Mouse (Mus musculus) embryonic facial prominence, embryonic 15.5 days (tissue): ENCODE measurements around the gene Rnf41. TPM values are rescaled to one million over a fixed set of nuclear protein-coding genes. Genes with fewer than 3 reads are reported as not detected.

Experiments used
- ATAC-seq: fragments of 200-750 bp; cut with Nextera tagmentation; 2 replicates; pipeline ENCODE4 v1.8.0; 2017; ENCODE audit warnings: low read depth, moderate TSS enrichment; ENCODE audit not compliant: insufficient number of reproducible peaks, low FRiP score, low TSS enrichment
- H3K27ac ChIP-seq: fragments of 300-500 bp; sonication (generic); replicated peaks from 2 replicates; pipeline ENCODE4 v1.5.1; 2015; ENCODE audit warnings: mild to moderate bottlenecking, inconsistent platforms
- H3K27me3 ChIP-seq: fragments of 300-500 bp; sonication (generic); 2 replicates; pipeline ENCODE4 v1.6.1; 2015; ENCODE audit warnings: inconsistent platforms
- H3K36me3 ChIP-seq: fragments of 300-500 bp; sonication (generic); 2 replicates; pipeline ENCODE4 v1.6.1; 2015; ENCODE audit warnings: mild to moderate bottlenecking, inconsistent platforms
- H3K4me1 ChIP-seq: fragments of 300-500 bp; sonication (generic); 2 replicates; pipeline ENCODE4 v1.6.1; 2015; ENCODE audit warnings: inconsistent platforms
- H3K4me2 ChIP-seq: fragments of 300-500 bp; sonication (generic); replicated peaks from 2 replicates; pipeline ENCODE4 v1.6.1; 2015; ENCODE audit warnings: mild to moderate bottlenecking, inconsistent platforms
- H3K4me3 ChIP-seq: fragments of 300-500 bp; sonication (generic); replicated peaks from 2 replicates; pipeline ENCODE4 v1.5.1; 2015; ENCODE audit warnings: mild to moderate bottlenecking, inconsistent platforms
- H3K9ac ChIP-seq: fragments of 300-500 bp; sonication (generic); 2 replicates; pipeline ENCODE4 v1.6.1; 2015; ENCODE audit warnings: inconsistent platforms
- H3K9me3 ChIP-seq: fragments of 300-500 bp; sonication (generic); replicated peaks from 2 replicates; pipeline ENCODE4 v1.6.1; 2016; ENCODE audit warnings: inconsistent platforms
- WGBS: fragments of 180-500 bp; shearing (Covaris S2); methylation state at CpG from one replicate; pipeline ENCODE4 v1.1.7; 2015; 5-methylcytosine and 5-hydroxymethylcytosine counted together
- polyA plus RNA-seq: library from polyadenylated mRNA; unstranded; fragments of >200 nt; fragmentation: Nextera tagmentation; extraction: Ambion mirVana; gene quantifications from 2 replicates; pipeline ENCODE4 v1.2.1, GENCODE M21; 2015

The Rnf41 gene
- polyA plus RNA-seq, 1 experiment from 2014 or later = 45.0 TPM

GRCm38 (mm10) chr10:128445407-128445806 lies 34.0 kb downstream of the Rnf41 start:
- H3K27ac ChIP-seq = no peak overlapping the region
- no peaks in the 10 kb centered on the region for H3K4me1 ChIP-seq
- no peaks in the 10 kb centered on the region for H3K9me3 ChIP-seq
- H3K27me3 ChIP-seq = no peaks in the 10 kb centered on the region
- no peak overlapping the region for H3K4me3 ChIP-seq
- WGBS = 85% methylated on average over 4 of the region's 4 CpGs
- H3K36me3 ChIP-seq = peaks cover 14% of the 10 kb centered on the region
- no peak overlapping the region for H3K4me2 ChIP-seq
- no peak for ATAC-seq
- H3K9ac ChIP-seq = no peak overlapping the region

GRCm38 (mm10) chr10:128451014-128451413 lies 39.6 kb downstream of the Rnf41 start:
- Histone ChIP-seq H3K4me3 (no peak overlapping the region), H3K4me2 (no peak overlapping the region), H3K4me1 (0 out of 2 replicates have a peak, but pooled peaks cover 3% of the 10 kb centered on the region), H3K9ac (no peak overlapping the region), H3K36me3 (no peaks in the 10 kb centered on the region), H3K9me3 (no peaks in the 10 kb centered on the region), H3K27me3 (no peaks in the 10 kb centered on the region), H3K27ac (no peak overlapping the region)
- ATAC-seq = no peak
- WGBS = 73% methylated on average over 6 of the region's 6 CpGs

- Histone ChIP-seq H3K27ac (no peak overlapping the region), H3K4me2 (no peak overlapping the region), H3K27me3 (no peaks in the 10 kb centered on the region), H3K4me3 (no peak overlapping the region), H3K4me1 (peaks cover 8% of the 10 kb centered on the region; the same call in 1 of the 2 replicates), H3K9me3 (no peaks in the 10 kb centered on the region), H3K36me3 (no peaks in the 10 kb centered on the region), H3K9ac (no peak overlapping the region)
- ATAC-seq = no peak
- 67% methylated on average over 3 of the region's 3 CpGs for WGBS
Observed at GRCm38 (mm10) chr10:128454471-128454870, 43.0 kb downstream of the Rnf41 start.

- H3K27me3 ChIP-seq = no peaks in the 10 kb centered on the region
- WGBS = 2% methylated on average over 6 of the region's 6 CpGs
- H3K9ac ChIP-seq = no peak overlapping the region
- H3K4me2 ChIP-seq = peak overlapping the region; percentile 41
- no peak overlapping the region for H3K27ac ChIP-seq
- peaks cover 11% of the 10 kb centered on the region for H3K4me1 ChIP-seq
- H3K9me3 ChIP-seq = no peaks in the 10 kb centered on the region
- H3K4me3 ChIP-seq = peak overlapping the region; percentile 23
- no peak for ATAC-seq
- H3K36me3 ChIP-seq = no peaks in the 10 kb centered on the region
Observed at GRCm38 (mm10) chr10:128455280-128455679, 43.8 kb downstream of the Rnf41 start.

GRCm38 (mm10) chr10:128457676-128458075 lies 46.2 kb downstream of the Rnf41 start:
- 81% methylated on average over 6 of the region's 6 CpGs for WGBS
- Histone ChIP-seq H3K9ac (no peak overlapping the region), H3K4me2 (0 out of 2 replicates have a peak overlapping the region, but pooled peaks have one; percentile 55), H3K4me1 (peaks cover 21% of the 10 kb centered on the region), H3K27ac (peak overlapping the region; percentile 22; the same call in 1 of the 2 replicates), H3K4me3 (peak overlapping the region; percentile 96), H3K36me3 (peaks cover 18% of the 10 kb centered on the region), H3K27me3 (no peaks in the 10 kb centered on the region), H3K9me3 (no peaks in the 10 kb centered on the region)
- ATAC-seq = no peak

- Histone ChIP-seq H3K4me1 (peaks cover 21% of the 10 kb centered on the region), H3K4me3 (peak overlapping the region; percentile 96), H3K27ac (peak overlapping the region; percentile 95), H3K27me3 (no peaks in the 10 kb centered on the region), H3K9me3 (no peaks in the 10 kb centered on the region), H3K9ac (peak overlapping the region; percentile 89), H3K4me2 (peak overlapping the region; percentile 55), H3K36me3 (peaks cover 24% of the 10 kb centered on the region)
- ATAC-seq = peak; percentile 58
- under 1% methylated on average over 29 of the region's 29 CpGs for WGBS
Observed at GRCm38 (mm10) chr10:128458348-128458718, 46.9 kb downstream of the Rnf41 start.

GRCm38 (mm10) chr10:128458719-128459408 lies 47.4 kb downstream of the Rnf41 start, which contains the start of gene Smarcc2:
Gene Smarcc2 (plus strand): TSS chr10:128459248.
- Histone ChIP-seq H3K36me3 (peaks cover 29% of the 10 kb centered on the region), H3K27me3 (no peaks in the 10 kb centered on the region), H3K4me2 (peak within 1 kb of the TSS; percentile 63), H3K9ac (peak within 1 kb of the TSS; percentile 89), H3K4me3 (peak within 1 kb of the TSS; percentile 96), H3K27ac (peak within 1 kb of the TSS; percentile 95), H3K9me3 (no peaks in the 10 kb centered on the region), H3K4me1 (peaks cover 21% of the 10 kb centered on the region)
- ATAC-seq = peak; percentile 85
- under 1% methylated on average over 67 of the region's 86 CpGs for WGBS

- Histone ChIP-seq H3K4me2 (peak overlapping the region; percentile 63), H3K4me3 (peak overlapping the region; percentile 96), H3K9ac (peak overlapping the region; percentile 89), H3K4me1 (peaks cover 21% of the 10 kb centered on the region), H3K27me3 (no peaks in the 10 kb centered on the region), H3K36me3 (peaks cover 37% of the 10 kb centered on the region), H3K9me3 (no peaks in the 10 kb centered on the region), H3K27ac (peak overlapping the region; percentile 95)
- under 1% methylated on average over 42 of the region's 67 CpGs for WGBS
- peak; percentile 60 for ATAC-seq
Observed at GRCm38 (mm10) chr10:128459409-128460269, 48.2 kb downstream of the Rnf41 start.

GRCm38 (mm10) chr10:128460270-128460630 lies 48.8 kb downstream of the Rnf41 start:
- Histone ChIP-seq H3K4me1 (peaks cover 18% of the 10 kb centered on the region), H3K36me3 (peaks cover 42% of the 10 kb centered on the region), H3K27ac (peak overlapping the region; percentile 95; the same call in 1 of the 2 replicates), H3K9ac (peak overlapping the region; percentile 89), H3K4me2 (peak overlapping the region; percentile 63), H3K9me3 (no peaks in the 10 kb centered on the region), H3K4me3 (peak overlapping the region; percentile 96), H3K27me3 (no peaks in the 10 kb centered on the region)
- ATAC-seq = no peak
- 3% methylated on average over 5 of the region's 5 CpGs for WGBS

GRCm38 (mm10) chr10:128474366-128474765 lies 62.9 kb downstream of the Rnf41 start:
- H3K9me3 ChIP-seq = no peaks in the 10 kb centered on the region
- no peaks in the 10 kb centered on the region for H3K27me3 ChIP-seq
- no peak overlapping the region for H3K4me3 ChIP-seq
- H3K4me2 ChIP-seq = no peak overlapping the region
- no peak for ATAC-seq
- H3K4me1 ChIP-seq = no peaks in the 10 kb centered on the region
- peaks cover 86% of the 10 kb centered on the region for H3K36me3 ChIP-seq
- no peak overlapping the region for H3K9ac ChIP-seq
- 90% methylated on average over 12 of the region's 12 CpGs for WGBS
- no peak overlapping the region for H3K27ac ChIP-seq

- H3K4me2 ChIP-seq = no peak overlapping the region
- H3K4me3 ChIP-seq = no peak overlapping the region
- no peaks in the 10 kb centered on the region for H3K27me3 ChIP-seq
- ATAC-seq = no peak
- H3K4me1 ChIP-seq = peaks cover 16% of the 10 kb centered on the region
- H3K9ac ChIP-seq = no peak overlapping the region
- no peak overlapping the region for H3K27ac ChIP-seq
- WGBS = 85% methylated on average over 7 of the region's 7 CpGs
- H3K9me3 ChIP-seq = no peaks in the 10 kb centered on the region
- peaks cover 95% of the 10 kb centered on the region for H3K36me3 ChIP-seq
Observed at GRCm38 (mm10) chr10:128486370-128486769, 74.9 kb downstream of the Rnf41 start.
